Mouse (Mus musculus) mouse trophoblast stem cell (cell line): ENCODE results near the gene Eif1.
"Not testable (repeated sequence)": the region's sequence is repeated elsewhere in the genome, so short reads cannot be mapped to it uniquely, and the experiment has no call there.

ENCODE experiments used
- in situ Hi-C, 2 experiments: fragments of 300-500 bp; cut with MseI, MboI; formaldehyde crosslinking; loops; 2 replicates in 1 of 2; 3 replicates in 1 of 2; pipeline ENCODE4 v1.15.1; 2025

Gene Eif1

DNA sequence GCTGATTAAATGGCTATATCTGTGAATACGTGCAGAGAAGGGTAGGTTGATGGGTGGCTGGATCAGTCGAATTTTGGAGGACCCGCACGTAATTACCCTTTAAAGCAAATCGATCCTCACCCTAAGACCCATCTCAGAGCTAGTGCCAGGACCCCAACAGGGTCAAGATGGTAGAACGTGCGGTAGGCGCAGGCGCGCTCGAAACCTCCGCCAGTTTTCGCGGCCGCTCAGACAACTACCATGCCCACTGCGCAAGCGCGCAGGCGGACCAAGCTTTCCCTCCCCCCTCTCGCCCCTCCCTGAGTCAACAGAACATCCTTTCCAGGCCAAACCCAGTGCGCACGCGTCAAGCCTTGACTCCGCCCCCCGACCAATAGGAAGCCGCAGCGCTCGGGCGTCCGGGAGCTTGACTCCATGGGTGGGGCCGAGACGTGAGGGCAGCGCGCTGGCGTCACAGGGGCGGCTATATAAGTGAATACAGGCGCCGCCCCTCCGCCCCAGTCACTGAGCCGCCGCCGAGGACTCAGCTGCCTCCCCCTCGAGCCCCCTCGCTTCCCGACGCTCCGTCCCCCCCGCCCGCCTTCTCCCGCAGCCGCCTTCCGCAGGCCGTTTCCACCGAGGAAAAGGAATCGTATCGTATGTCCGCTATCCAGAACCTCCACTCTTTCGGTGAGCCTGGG lies at the start of gene Eif1:
Gene Eif1, plus strand, starts transcription at position 394 of the 680 bp plus-strand sequence.
- in situ Hi-C loops, result no loop called here

DNA sequence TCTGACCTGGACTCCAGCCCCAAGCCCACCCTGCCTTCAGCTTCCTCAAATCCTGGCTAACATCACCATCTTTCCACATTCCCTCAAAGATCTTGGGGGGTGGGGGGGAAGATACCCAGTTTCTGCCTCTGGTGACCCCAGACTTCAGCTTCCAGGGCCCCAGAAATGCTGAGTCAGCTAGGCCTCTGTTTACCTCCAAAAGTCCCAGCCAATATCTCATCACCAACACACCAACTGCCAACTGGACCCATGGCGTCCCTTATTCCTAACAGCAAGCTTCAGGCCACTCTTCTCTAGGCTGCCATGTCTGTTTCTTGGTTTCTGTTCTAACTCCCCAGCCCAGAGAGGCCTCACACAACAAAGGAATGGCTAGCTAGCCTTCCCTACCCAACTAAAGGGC lies 47.8 kb upstream of the Eif1 start:
- in situ Hi-C loops, result no loop called here

DNA sequence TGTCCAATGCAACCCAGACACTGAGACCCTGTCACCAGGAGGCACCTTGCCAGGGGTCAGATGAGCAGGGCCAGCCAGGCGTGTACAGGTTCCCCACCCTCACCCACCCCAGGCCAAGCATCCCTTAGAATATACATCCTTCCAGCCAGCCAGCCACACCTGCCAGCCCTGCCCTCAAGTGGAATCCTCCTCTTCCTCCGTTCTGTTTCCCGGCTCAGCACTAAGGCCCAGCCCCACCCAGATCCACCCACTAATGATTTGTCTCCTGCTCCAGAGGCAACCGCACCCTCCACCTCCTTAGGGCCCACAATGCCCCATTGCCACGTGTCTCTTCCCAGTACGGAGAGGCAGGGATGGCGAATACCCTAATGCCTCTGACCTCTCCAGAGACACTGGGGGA lies 45.0 kb upstream of the Eif1 start:
- in situ Hi-C loops, result no loop called here

DNA sequence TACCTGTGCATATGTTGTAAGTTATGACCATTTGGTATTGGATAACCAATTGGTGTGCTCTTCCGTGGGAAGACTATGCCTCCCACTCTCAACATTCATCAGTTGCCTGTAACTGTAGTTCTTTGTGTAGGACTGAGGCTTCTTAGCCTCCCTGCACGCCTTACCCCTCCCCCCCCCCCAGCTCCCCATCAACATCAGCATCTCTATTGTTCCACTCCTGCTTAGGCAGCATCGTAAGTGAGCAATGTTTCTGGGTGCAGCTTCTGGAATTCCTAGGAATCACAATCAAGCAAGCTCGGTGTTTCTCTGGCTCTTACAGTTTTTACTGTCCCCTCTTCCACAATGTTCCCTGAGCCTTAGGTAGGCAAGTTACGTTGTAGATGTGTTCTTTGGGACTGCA lies 44.2 kb upstream of the Eif1 start:
- in situ Hi-C loops, result no loop called here

DNA sequence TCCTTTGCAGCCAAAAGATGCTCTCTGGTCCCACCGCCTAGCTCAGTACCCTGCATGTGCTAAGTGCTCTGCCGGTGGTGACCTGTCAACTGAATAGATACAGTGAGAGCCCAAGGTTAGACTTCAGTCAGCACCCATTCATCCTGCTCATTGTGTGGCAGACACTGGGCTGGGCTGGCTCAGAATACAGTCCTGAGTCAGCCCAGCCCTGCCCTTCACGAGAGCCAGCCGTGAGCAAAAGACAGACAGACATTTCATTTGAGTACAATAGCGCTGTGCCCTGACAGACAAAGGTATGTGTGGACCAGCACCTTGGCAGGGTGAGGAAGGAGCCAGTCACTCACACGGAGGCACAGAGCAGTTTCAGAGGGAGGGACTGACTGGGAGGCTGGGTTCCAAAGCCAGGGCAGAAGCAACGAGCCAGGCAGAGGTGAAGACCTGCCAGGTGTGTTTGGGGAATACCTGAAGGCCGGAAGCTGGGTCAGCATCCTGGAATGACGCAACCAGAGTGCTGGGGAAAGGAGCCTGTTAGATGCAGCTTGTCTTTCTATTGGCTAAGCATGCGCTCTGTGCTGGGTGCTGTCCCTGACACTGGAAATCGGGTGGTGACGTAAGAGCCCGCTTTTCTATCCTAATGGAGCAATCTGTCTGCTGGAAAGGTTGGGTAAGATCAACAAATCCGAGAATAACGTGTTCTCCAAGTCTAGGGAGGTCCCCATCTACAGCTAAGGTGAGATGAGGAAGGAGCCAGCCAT lies 41.8 kb upstream of the Eif1 start:
- in situ Hi-C loops, result no loop called here

DNA sequence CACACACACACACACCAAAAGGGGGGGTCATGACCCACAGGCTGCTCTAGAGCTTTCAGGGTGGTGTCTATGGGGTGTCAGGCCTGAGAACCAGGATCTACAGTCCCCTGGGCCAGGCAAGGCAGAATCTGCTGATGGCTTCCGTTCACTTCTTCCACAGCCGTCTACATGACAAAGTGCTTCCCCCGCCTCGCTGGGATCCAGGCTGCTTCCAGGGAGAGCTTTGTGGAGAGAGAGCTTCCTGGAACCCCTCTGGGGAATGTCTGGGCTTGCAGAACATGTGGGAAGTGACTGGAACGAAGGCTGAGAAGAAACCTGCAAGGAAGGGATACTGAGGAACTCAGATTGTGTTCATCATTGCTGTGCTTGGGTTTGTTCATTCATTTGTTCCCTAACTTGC lies 40.9 kb upstream of the Eif1 start:
- in situ Hi-C loops, result no loop called here

DNA sequence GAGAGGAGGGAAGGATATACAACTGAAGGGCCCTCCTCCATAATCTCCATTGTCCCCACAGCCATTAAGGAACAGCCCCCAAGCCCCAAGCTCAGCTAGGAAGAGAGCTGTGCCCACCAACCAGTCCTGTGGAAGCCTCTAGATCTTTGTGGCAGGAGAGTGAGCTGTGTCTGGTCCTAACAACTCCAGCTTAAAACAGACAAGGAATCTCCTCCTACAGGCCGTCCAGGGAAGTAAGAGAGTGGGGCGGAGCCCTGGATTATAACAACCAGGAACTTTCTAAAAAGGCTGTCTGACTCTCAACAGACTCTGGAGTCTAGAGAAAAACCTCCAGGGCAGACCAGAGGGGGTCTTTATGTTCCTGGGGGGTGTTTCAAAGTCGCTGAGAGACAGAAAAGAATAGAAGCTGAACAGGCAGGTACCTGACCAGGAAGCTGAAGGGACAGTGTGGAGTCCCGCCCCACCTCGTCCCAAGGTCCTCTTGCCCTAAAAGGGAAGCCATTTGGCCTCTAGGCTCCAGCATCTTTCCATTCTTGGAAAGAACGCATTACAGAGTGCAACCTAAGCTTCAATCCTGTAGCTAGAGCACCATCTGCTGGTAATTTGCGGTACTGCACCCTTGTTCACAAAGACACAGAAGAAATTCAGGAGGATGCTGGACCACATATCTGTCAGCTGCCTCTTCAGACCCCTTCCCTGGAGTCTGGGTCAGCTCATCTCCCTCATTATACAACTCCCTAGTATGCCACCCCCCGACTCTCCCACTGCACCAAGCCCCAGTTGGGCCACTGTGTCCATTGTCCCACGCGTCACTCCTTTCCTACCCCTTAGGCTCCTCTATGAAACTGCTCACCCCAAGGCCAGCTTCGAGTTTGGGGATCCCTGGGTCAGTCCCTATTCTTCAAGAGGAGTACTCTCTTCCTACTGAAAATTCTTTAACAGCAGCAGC lies 37.8 kb upstream of the Eif1 start:
- in situ Hi-C loops, result loop anchor here (5.0 to 10.0 kb wide), 4 partner anchors 107 to 215 kb away; no protein-coding TSS in a partner anchor

DNA sequence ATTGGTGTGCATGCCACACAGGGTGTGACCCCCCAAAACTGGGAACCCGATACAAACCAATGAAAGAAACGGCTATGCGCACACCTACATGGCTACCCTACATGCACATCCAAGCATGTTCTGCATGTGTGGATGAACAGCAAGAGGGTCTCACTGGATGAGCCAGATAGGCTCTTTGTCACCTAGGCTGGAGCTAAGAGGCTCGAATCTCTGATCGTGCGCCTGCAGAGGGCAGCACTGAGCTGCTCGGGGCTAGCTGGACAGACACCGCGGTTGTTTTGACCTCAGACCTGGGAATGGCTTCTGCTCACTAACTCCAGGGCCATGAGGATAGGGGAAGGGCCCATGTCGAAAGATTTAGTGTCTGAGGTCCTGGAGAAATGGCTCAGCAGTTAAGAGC lies 37.1 kb upstream of the Eif1 start:
- in situ Hi-C loops, result loop anchor here (5.0 to 10.0 kb wide), 4 partner anchors 108 to 215 kb away; no protein-coding TSS in a partner anchor

DNA sequence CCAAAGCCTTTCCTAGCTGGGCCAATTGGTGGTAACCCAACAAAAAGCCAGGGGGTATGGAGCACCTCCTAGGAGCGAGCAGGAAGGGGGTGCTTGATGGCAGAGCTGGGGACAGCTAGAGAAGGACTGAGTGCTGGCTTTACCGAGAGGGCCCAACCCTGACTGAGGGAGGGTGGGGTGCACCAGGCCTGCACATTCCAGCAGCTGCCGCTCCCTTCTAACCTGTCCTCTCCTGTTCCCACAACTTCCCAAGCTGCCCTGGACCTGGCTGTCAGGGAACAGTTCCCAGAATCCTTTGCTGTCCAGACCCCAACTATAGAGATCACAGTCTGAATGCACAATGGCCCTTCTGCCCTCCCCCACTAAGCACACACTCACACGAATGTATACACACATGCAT lies 34.7 kb upstream of the Eif1 start:
- in situ Hi-C loops, result loop anchor here (5.0 to 10.0 kb wide), 4 partner anchors 110 to 218 kb away; no protein-coding TSS in a partner anchor

DNA sequence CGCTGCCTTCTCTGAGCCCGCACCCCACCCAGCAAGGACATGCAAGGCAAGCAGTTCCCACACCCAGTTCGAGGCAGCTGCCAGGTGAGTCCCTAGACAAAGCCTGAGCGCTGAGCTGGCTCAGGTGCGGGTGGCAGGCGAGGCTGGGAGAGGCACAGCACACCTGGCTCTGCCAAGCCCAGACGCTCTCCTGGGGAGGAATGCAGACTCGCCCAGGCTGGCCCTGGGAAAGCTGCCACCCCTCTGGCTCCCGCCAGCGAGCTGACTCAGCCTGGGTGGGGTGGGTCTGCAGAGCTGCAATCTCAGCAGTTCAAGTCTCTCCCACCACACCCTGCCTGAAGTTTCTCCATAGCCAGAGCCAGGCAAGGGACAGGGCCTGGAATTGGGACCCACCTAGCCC lies 32.7 kb upstream of the Eif1 start:
- in situ Hi-C loops, result loop anchor here in 1 of 2 experiments (10.0 kb wide), 2 partner anchors 112 to 212 kb away; no protein-coding TSS in a partner anchor

DNA sequence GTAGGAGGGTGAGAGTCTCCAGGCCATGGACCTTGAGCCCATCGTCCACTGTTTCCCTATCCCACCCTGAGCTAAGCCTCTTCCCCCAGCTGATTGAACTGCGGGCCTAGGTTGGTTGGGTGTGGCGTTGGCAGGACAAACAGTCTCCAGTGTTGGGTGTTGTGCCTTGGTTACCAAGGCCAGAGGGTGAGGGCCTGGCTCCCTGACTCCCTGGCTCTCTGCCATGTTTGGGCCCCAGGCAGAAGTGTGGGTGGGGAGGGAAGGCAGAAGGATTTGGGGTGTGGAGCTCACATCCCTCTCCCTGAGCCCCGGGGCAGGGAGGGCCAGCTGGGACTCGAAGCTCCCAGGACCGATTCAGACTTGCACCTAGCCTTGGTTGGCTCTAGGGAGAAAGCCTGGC lies 30.7 kb upstream of the Eif1 start:
- in situ Hi-C loops, result loop anchor here in 1 of 2 experiments (10.0 kb wide), 2 partner anchors 114 to 214 kb away; no protein-coding TSS in a partner anchor

DNA sequence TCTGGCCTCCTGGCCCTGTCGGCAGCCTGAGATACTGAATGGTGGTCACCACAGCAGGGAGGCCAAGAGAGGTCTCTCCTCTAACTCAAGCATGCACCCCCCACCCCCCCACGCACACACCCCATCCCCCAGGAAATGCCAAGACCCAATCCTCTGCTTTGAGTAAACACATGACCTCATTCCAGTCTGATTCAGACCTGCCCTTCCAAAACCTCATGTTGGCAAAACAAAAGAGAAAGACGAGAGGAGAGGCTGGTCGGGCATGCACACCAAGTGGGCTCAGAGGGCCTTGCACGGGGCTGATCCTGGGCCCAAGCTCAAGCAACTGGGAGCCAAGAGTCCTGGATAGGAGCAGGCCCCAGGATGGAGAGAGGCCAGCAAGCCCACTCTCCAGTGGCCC lies 29.4 kb upstream of the Eif1 start:
- in situ Hi-C loops, result loop anchor here in 1 of 2 experiments (10.0 kb wide), 1 partner anchor 825 kb away; no protein-coding TSS in a partner anchor

DNA sequence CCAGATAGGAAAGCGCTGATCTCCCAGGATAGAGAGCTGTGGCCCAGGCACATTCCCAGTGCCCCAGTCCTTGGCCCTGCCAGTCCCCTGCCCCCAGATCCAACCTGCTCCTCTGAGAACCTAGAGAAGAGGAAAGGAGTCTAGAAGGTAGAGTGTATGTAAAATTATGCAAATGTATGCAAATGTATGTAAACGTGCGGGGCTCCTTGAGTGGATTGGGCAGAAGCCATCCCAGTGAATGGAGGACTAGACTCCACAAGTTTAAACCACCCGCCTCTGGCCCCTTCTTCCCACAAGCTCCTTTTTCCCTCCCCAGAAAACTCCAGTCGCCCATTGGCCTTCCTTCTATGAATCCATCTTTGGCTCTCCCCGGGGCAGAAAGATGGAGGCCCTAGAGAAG lies 26.8 kb upstream of the Eif1 start:
- in situ Hi-C loops, result loop anchor here in 1 of 2 experiments (10.0 kb wide), 1 partner anchor 828 kb away; no protein-coding TSS in a partner anchor

DNA sequence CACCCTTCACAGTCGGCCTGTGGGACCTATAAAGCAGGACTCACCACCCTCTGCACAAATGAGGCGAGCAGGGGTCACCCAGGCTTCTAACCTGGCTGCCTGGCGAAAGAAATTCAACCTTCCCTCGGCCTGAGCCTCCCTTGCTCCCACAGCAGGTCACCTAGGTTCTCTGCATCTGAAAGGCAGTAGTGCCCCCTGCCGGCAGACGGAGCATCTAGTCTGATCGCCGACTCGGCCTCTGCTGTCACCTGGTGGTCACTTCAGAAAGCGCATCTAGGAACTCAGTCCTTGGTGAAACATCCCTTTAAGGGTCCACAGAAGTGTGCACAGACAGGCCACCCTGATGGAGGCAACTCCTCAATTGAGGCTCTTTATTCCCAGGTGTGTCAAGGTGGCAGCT lies 24.4 kb upstream of the Eif1 start:
- in situ Hi-C loops, result loop anchor here in 1 of 2 experiments (10.0 kb wide), 1 partner anchor 831 kb away; no protein-coding TSS in a partner anchor

DNA sequence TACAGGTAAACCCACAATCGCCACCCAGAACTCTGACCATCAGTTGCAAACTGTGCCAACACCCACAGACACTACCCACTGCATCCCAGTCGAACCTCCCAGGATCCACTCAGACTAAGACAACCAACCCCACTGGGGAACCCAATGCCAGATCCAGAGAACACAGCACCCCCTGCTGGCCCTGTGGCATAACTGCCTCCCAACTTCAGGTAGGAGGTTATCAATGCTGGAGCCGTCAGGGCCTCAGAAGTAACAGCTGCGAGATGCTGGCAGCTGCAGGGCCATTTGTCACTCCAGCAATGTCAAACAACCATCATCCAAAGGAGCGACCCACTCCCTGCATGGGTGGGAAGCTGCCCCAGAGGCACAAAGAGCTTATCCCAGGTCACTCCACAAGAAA lies 21.9 kb upstream of the Eif1 start:
- in situ Hi-C loops, result loop anchor here in 1 of 2 experiments (10.0 kb wide), 1 partner anchor 833 kb away; no protein-coding TSS in a partner anchor

DNA sequence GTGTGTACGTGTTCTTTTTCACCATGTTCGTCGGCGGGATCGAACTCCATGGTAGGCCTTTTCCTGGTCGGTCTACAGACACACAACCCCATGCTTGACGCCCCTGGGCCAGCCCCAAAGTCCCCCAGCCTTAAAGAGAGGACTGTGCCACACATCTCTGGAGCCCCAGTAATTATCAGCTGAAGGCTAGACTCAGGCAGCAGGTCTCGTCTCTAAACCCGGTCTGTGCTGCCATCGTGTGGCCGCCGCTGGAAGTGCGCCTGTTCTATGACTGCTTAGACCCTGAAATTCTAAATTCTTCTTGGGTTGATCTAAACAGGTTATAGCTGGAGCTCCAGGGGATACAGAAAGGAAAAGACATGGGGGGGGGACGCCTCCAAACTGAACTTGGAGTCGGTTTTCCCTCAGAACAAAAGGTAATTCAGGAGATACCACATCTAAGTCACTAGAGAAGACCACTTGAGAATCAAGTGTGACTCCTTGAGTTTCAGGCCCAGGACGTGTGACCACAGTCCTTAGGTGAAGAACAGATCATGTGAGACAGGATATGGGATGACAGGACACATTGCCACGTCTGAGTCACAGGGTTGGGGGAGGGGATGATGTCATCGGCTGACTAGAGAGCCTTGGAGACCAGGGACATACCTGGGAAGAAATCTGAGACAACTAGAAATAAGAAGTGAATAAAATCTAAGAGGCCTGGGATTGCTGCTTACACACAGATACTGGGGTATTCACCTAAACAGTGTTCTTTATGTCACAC lies 21.2 kb upstream of the Eif1 start:
- in situ Hi-C loops, result loop anchor here in 1 of 2 experiments (10.0 kb wide), 1 partner anchor 834 kb away; no protein-coding TSS in a partner anchor

DNA sequence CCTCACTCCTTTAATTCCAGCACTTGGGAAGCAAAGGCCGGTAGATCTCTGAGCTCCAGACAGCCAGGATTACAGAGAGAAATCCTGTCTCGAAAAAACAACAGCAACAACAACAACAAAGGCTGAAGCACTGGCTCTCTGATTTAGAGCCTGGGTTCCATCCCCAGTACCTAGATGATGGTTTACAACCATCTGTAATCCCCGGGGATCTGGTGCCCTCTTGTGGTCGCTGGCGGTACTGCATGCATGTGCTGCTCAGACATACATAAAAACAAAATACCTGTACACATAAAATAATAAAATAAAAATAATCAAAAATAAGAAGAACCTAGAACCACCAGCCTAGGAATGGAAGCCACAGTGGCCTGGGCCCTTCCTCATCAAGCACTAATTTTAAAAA lies 19.4 kb upstream of the Eif1 start:
- in situ Hi-C loops, result no loop called here

DNA sequence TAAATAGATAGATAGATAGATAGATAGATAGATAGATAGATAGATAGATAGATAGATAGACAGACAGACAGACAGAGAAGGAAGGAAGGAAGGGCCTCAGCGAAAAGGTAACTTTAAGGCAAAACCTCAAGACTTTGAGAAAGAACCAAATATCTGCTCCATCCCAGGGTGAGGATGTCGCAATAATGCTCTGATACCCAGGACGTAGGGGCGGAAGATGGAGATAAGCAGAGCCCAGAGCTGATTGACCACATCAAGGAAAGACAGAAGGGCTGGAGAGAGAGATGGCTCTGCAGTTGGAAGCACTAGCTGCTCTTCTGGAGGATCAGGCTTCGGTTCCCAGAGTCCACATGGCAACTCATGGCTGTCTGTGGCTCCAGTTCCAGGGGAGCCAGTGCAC lies 18.4 kb upstream of the Eif1 start:
- in situ Hi-C loops, result no loop called here

DNA sequence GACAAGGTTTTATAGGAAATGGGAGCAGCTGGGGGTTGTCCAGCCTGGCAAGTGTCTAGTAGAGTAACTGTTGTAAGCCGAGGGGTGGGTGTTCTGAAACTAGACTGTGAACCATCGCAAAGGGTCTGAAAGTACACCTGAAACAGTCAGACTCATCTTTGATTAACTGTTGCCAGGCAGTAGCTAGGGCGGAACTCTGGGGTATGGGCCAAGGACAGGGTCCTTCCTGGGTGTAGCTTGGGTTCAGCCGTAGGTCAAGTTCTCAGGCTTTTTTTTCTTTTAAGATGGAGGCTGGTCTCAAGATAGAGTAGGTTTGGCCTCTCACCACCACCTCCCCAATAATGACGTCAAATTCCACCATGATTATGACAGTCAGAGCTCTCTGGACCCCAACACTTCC lies 11.8 kb upstream of the Eif1 start:
- in situ Hi-C loops, result no loop called here

DNA sequence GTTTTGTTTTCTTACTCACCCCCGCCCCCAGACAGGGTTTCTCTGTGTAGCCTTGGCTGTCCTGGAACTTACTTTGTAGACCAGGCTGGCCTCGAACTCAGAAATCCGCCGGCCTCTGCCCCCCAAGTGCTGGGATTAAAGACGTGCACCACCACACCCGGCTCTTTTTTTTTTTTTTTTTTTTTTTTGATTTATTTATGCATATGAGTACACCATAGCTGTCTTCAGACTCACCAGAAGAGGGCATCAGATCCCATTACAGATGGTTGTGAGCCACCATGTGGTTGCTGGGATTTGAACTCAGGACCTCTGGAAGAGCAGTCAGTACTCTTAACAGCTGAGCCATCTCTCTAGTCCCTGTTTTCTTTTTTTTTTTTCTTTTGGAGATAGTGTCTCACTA lies 11.0 kb upstream of the Eif1 start:
- in situ Hi-C loops, result not testable (repeated sequence)

DNA sequence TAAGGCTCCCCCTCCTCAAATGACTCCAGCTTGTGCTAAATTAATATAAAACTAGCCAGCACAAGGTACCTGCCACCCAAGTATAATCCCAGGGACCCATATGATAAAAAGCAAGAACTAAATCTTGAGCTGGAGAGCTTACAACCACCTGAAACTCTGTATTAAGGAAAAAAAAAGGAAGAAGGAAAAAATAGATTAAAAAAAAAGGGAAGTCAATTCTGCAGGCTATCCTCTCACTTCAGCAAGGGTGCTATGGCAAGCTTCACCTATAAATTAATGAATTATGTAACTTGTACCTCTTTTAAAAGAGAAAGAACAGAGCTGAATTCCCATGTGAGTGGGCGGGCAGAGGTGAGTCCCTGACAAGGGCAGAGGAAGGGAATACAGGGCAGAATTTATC lies 8.0 kb upstream of the Eif1 start:
- in situ Hi-C loops, result no loop called here
